In genomic region chr15:31535259-31535855, GRCm38 (mm10) we compare ENCODE assay signal across 11 mouse cellular contexts. TPM values are rescaled to one million over a fixed set of nuclear protein-coding genes. Genes with fewer than 3 reads are reported as not detected.
DNase-seq lines count a peak whose midpoint lies in the region; ATAC-seq lines count a peak whose summit lies in the region.
"Had no signal": no experiment of that assay in that cellular context is flagged by ENCODE, and none has a peak within 500 bp of the region (broad histone marks: within the 10 kb centered on the region; RNA-seq: fewer than 3 reads in every experiment).

No protein-coding gene starts in this region.

- WGBS in neural tube, embryonic 11.5 days = 18% methylated on average over 8 of the region's 8 CpGs
- WGBS in hindbrain, embryonic 12.5 days = 17% methylated on average over 8 of the region's 8 CpGs
- WGBS in midbrain, embryonic 12.5 days = 26% methylated on average over 8 of the region's 8 CpGs

- H3K27ac ChIP-seq in neural tube, embryonic 11.5 days (ENCODE audit: low read depth, low read length) = 0 out of 2 replicates have a peak overlapping the region, but pooled peaks have one; percentile 44
- H3K27ac ChIP-seq in hindbrain, embryonic 12.5 days = peak overlapping the region; percentile 62
- peak overlapping the region; percentile 57 for H3K27ac ChIP-seq in midbrain, embryonic 12.5 days (replicated peaks)
- H3K27ac ChIP-seq: heart, embryonic 13.5 days; limb, embryonic 15.5 days had no signal

- DNase-seq in neural tube, embryonic 11.5 days (ENCODE audit: low spot score) = no peak
- no peak for DNase-seq in neural tube, embryonic 10.5 days (ENCODE audit: extremely low spot score, low spot score)
- DNase-seq in urinary bladder, postnatal 36 days (ENCODE audit: low spot score in 2 of 2) = no peak
- no peak for DNase-seq in layer of hippocampus, adult 9-11 months
- no peak for DNase-seq in thymus, postnatal 0 days (ENCODE audit: low spot score)
- no peak for DNase-seq in kidney, postnatal 14 days
- DNase-seq: kidney, adult 11 months had no signal

- no peaks in the 10 kb centered on the region for H3K27me3 ChIP-seq in neural tube, embryonic 11.5 days (ENCODE audit: control insufficient read depth, insufficient read depth, low read length)
- no peaks in the 10 kb centered on the region; the same call in 1 of the 2 replicates for H3K27me3 ChIP-seq in hindbrain, embryonic 12.5 days
- H3K27me3 ChIP-seq in midbrain, embryonic 12.5 days = no peaks in the 10 kb centered on the region
- H3K27me3 ChIP-seq: heart, embryonic 13.5 days; limb, embryonic 15.5 days had no signal

- no peak overlapping the region for H3K4me3 ChIP-seq in neural tube, embryonic 11.5 days (ENCODE audit: low read depth, low read length)
- H3K4me3 ChIP-seq in hindbrain, embryonic 12.5 days = no peak overlapping the region
- H3K4me3 ChIP-seq in midbrain, embryonic 12.5 days = no peak overlapping the region
- H3K4me3 ChIP-seq: heart, embryonic 13.5 days; limb, embryonic 15.5 days had no signal

- H3K9me3 ChIP-seq in neural tube, embryonic 11.5 days (ENCODE audit: control insufficient read depth, low read length) = no peaks in the 10 kb centered on the region
- H3K9me3 ChIP-seq in hindbrain, embryonic 12.5 days (replicated peaks) = no peaks in the 10 kb centered on the region
- no peaks in the 10 kb centered on the region for H3K9me3 ChIP-seq in midbrain, embryonic 12.5 days
- H3K9me3 ChIP-seq: heart, embryonic 13.5 days; limb, embryonic 15.5 days had no signal

- no peak for ATAC-seq in neural tube, embryonic 11.5 days (ENCODE audit: insufficient read depth, low FRiP score, low TSS enrichment)
- ATAC-seq in hindbrain, embryonic 12.5 days (ENCODE audit: low FRiP score) = no peak
- no peak for ATAC-seq in midbrain, embryonic 12.5 days (ENCODE audit: low FRiP score, low read depth)

- H3K9ac ChIP-seq in neural tube, embryonic 11.5 days (ENCODE audit: low read length) = no peak overlapping the region
- H3K9ac ChIP-seq in hindbrain, embryonic 12.5 days = no peak overlapping the region
- H3K9ac ChIP-seq in midbrain, embryonic 12.5 days (replicated peaks) = no peak overlapping the region
- H3K9ac ChIP-seq: heart, embryonic 13.5 days; limb, embryonic 15.5 days had no signal

- H3K4me2 ChIP-seq in neural tube, embryonic 11.5 days (ENCODE audit: low read depth) = peak overlapping the region; percentile 20; the same call in 1 of the 2 replicates
- peak overlapping the region; percentile 21; the same call in 1 of the 2 replicates for H3K4me2 ChIP-seq in hindbrain, embryonic 12.5 days (replicated peaks)
- peak overlapping the region; percentile 19 for H3K4me2 ChIP-seq in midbrain, embryonic 12.5 days (replicated peaks)
- H3K4me2 ChIP-seq: heart, embryonic 13.5 days; limb, embryonic 15.5 days had no signal

- no peaks in the 10 kb centered on the region for H3K36me3 ChIP-seq in neural tube, embryonic 11.5 days (ENCODE audit: control insufficient read depth, insufficient read depth, low read length)
- no peaks in the 10 kb centered on the region for H3K36me3 ChIP-seq in hindbrain, embryonic 12.5 days
- no peaks in the 10 kb centered on the region for H3K36me3 ChIP-seq in midbrain, embryonic 12.5 days
- H3K36me3 ChIP-seq: heart, embryonic 13.5 days; limb, embryonic 15.5 days had no signal

- peaks cover 13% of the 10 kb centered on the region for H3K4me1 ChIP-seq in neural tube, embryonic 11.5 days (ENCODE audit: control insufficient read depth, insufficient read depth, low read length)
- peaks cover 27% of the 10 kb centered on the region for H3K4me1 ChIP-seq in hindbrain, embryonic 12.5 days
- peaks cover 27% of the 10 kb centered on the region for H3K4me1 ChIP-seq in midbrain, embryonic 12.5 days

RNA-seq across cellular contexts. Expression of gene March6, which starts 4.5 kb away (rescaled TPM):
- 53.8 and 54.1 TPM in 2 replicates for polyA plus RNA-seq in neural tube, embryonic 11.5 days (2014; fragmentation: Nextera tagmentation; extraction: Ambion mirVana)
- polyA plus RNA-seq in hindbrain, embryonic 12.5 days (2016; fragmentation: Nextera tagmentation; extraction: Ambion mirVana) = 67.5 and 70.9 TPM in 2 replicates
- 72.3 and 80.5 TPM in 2 replicates for polyA plus RNA-seq in midbrain, embryonic 12.5 days (2016; fragmentation: Nextera tagmentation; extraction: Ambion mirVana)
- polyA plus RNA-seq in thymus, postnatal 0 days (2015; fragmentation: Nextera tagmentation; extraction: Ambion mirVana) = 19.6 and 20.7 TPM in 2 replicates

RNA-seq across cellular contexts. Expression of gene Cmbl, which starts 29.8 kb away (rescaled TPM):
- 1.9 and 2.2 TPM in 2 replicates for polyA plus RNA-seq in neural tube, embryonic 11.5 days (2014; fragmentation: Nextera tagmentation; extraction: Ambion mirVana)
- polyA plus RNA-seq in hindbrain, embryonic 12.5 days (2016; fragmentation: Nextera tagmentation; extraction: Ambion mirVana) = 2.7 and 2.8 TPM in 2 replicates
- 1.3 and 2.4 TPM in 2 replicates for polyA plus RNA-seq in midbrain, embryonic 12.5 days (2016; fragmentation: Nextera tagmentation; extraction: Ambion mirVana)
- 2.8 and 3.0 TPM in 2 replicates for polyA plus RNA-seq in thymus, postnatal 0 days (2015; fragmentation: Nextera tagmentation; extraction: Ambion mirVana)
